Mouse (Mus musculus): ENCODE measurements around the gene Ctsz. TPM values are rescaled to one million over a fixed set of nuclear protein-coding genes. Genes with fewer than 3 reads are reported as not detected.

Ctsz gene
- polyA plus RNA-seq, 1 experiment from 2014 or later = 102 TPM

DNA sequence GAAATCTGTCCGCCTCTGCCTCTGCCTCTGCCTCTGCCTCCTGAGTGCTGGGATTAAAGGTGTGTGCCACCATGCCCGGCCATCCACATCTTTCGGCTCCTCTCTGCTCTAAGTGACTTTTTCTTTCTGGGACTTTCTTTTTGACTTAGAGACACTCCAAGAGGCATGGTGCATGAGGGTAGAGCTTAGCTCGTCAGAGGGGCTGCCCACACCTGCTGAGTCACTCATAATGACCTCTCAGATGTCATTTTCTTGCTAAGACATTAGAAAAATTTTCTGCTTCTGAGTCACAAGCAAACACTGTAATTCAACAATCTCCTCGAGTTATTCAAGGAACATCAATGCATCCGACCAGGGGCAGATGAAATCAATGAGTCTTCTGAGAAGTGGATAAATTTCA, 6.2 kb upstream of the Ctsz start:
- peak; percentile 57 for DNase-seq (ENCODE audit: low spot score, missing footprints)
- ATAC-seq (ENCODE audit: low FRiP score) = no peak
- H3K9ac ChIP-seq (ENCODE audit: low read length) = no peak overlapping the region
- H3K27me3 ChIP-seq (ENCODE audit: control insufficient read depth, insufficient read depth, low read length) = no peaks in the 10 kb centered on the region
- H3K27ac ChIP-seq (ENCODE audit: low read depth, low read length) = no peak overlapping the region
- no peaks in the 10 kb centered on the region for H3K36me3 ChIP-seq (ENCODE audit: control insufficient read depth, insufficient read depth, low read length)
- H3K4me1 ChIP-seq (ENCODE audit: control insufficient read depth, insufficient read depth, low read length) = peaks cover 3% of the 10 kb centered on the region; the same call in 1 of the 2 replicates
- H3K4me3 ChIP-seq (ENCODE audit: low read depth, low read length) = no peak overlapping the region
- H3K9me3 ChIP-seq (ENCODE audit: control insufficient read depth, low read length) = no peaks in the 10 kb centered on the region
- H3K4me2 ChIP-seq = no peak overlapping the region
- WGBS = 83% methylated on average over 6 of the region's 6 CpGs

DNA sequence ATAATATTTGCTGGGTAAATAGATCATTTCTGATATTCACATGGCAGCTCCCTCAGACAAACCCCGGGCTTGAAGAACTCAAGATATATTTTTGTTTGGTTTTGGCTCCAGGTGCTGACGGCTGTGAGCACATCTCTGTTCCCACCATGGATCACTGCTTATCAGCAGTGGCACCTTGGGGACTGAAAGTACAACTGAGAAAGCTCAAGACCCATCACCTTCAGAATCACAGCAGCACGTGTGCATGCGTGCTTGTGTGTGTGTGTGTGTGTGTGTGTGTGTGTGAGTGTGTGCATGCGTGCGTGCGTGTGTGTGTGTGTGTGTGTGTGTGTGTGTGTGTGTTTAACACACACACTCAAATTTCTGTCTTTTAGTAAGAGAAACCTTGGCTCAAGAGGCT, 5.5 kb upstream of the Ctsz start:
- H3K4me2 ChIP-seq = no peak overlapping the region
- H3K9ac ChIP-seq (ENCODE audit: low read length) = no peak overlapping the region
- no peaks in the 10 kb centered on the region for H3K9me3 ChIP-seq (ENCODE audit: control insufficient read depth, low read length)
- no peaks in the 10 kb centered on the region for H3K36me3 ChIP-seq (ENCODE audit: control insufficient read depth, insufficient read depth, low read length)
- H3K4me3 ChIP-seq (ENCODE audit: low read depth, low read length) = no peak overlapping the region
- DNase-seq (ENCODE audit: low spot score, missing footprints) (peak; percentile 26), ATAC-seq (ENCODE audit: low FRiP score) (no peak)
- no peaks in the 10 kb centered on the region for H3K27me3 ChIP-seq (ENCODE audit: control insufficient read depth, insufficient read depth, low read length)
- no peak overlapping the region for H3K27ac ChIP-seq (ENCODE audit: low read depth, low read length)
- peaks cover 3% of the 10 kb centered on the region; the same call in 1 of the 2 replicates for H3K4me1 ChIP-seq (ENCODE audit: control insufficient read depth, insufficient read depth, low read length)
- WGBS = 85% methylated on average over 6 of the region's 7 CpGs

DNA sequence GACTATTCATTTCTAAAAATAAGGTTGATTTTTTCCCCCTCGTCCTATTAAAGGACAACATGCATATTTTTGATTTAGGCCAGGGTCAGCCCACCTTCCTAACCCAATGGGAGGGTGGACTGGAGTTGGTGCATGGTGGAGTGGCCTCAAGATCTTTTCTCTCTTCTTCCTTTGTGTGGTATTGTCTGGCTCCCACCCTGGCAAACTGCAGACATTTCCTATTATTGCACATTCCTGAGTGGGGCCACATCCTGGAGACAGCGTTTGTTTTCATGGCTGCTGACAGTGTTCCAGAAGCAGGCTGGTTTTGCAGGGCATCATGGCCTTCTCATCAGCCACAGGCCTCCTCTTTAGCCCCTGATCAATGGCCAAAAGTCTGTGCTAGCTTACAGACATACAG, 4.2 kb upstream of the Ctsz start:
- Histone ChIP-seq H3K4me2 (no peak overlapping the region), H3K9me3 (ENCODE audit: control insufficient read depth, low read length) (no peaks in the 10 kb centered on the region), H3K4me1 (ENCODE audit: control insufficient read depth, insufficient read depth, low read length) (peaks cover 16% of the 10 kb centered on the region; the same call in 1 of the 2 replicates), H3K36me3 (ENCODE audit: control insufficient read depth, insufficient read depth, low read length) (no peaks in the 10 kb centered on the region), H3K27ac (ENCODE audit: low read depth, low read length) (no peak overlapping the region), H3K27me3 (ENCODE audit: control insufficient read depth, insufficient read depth, low read length) (no peaks in the 10 kb centered on the region), H3K4me3 (ENCODE audit: low read depth, low read length) (no peak overlapping the region), H3K9ac (ENCODE audit: low read length) (no peak overlapping the region)
- DNase-seq (ENCODE audit: low spot score, missing footprints) (no peak), ATAC-seq (ENCODE audit: low FRiP score) (no peak)
- 72% methylated on average over 2 of the region's 2 CpGs for WGBS

DNA sequence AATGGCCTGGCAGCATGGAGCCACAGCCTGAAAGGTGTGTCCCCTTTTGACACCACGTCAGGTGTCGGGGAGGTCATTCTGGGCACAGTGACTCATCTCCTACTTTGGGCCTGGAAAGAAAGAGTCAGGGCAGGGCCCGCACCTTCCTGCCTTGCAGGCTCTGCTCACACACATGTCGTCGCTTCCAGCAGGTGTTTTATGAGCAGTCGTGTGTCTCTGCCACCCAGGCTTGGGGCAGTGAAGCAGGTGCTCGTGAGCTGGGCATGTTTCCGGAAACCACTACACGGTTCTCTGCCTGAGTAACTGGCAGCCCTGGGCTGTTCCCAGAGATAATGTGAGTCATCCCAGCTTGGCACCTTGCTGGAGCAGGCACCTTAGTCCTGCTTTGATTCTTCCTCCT, 3.6 kb upstream of the Ctsz start:
- WGBS = 89% methylated on average over 9 of the region's 9 CpGs
- no peak for ATAC-seq (ENCODE audit: low FRiP score)
- Histone ChIP-seq H3K4me3 (ENCODE audit: low read depth, low read length) (no peak overlapping the region), H3K27ac (ENCODE audit: low read depth, low read length) (no peak overlapping the region), H3K4me2 (no peak overlapping the region), H3K9ac (ENCODE audit: low read length) (no peak overlapping the region), H3K4me1 (ENCODE audit: control insufficient read depth, insufficient read depth, low read length) (peaks cover 19% of the 10 kb centered on the region; the same call in 1 of the 2 replicates), H3K27me3 (ENCODE audit: control insufficient read depth, insufficient read depth, low read length) (no peaks in the 10 kb centered on the region), H3K36me3 (ENCODE audit: control insufficient read depth, insufficient read depth, low read length) (no peaks in the 10 kb centered on the region), H3K9me3 (ENCODE audit: control insufficient read depth, low read length) (no peaks in the 10 kb centered on the region)
- DNase-seq (ENCODE audit: low spot score, missing footprints) = peak; percentile 17

DNA sequence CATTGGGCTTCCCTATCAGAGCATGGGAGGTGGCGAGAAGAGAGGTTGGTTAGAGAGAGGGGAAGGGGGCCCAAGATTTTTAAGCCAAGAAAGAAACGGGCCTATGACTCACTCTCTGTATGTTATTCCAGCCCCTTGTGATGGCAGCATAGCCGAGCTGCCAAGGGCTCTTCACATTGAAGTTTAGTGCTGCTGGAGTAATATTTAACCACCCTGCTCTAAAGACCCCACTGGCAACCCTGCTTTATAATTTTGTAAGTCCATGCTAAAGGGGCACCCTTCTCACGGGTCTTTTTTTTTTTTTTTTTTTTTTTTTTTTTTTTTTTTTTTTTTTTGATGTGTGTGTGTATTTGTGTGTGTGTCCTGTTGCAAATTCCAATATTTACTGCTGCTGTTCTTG, 3.1 kb upstream of the Ctsz start:
- Histone ChIP-seq H3K4me1 (ENCODE audit: control insufficient read depth, insufficient read depth, low read length) (peaks cover 19% of the 10 kb centered on the region; the same call in 1 of the 2 replicates), H3K36me3 (ENCODE audit: control insufficient read depth, insufficient read depth, low read length) (no peaks in the 10 kb centered on the region), H3K27ac (ENCODE audit: low read depth, low read length) (no peak overlapping the region), H3K4me2 (no peak overlapping the region), H3K9me3 (ENCODE audit: control insufficient read depth, low read length) (no peaks in the 10 kb centered on the region), H3K4me3 (ENCODE audit: low read depth, low read length) (no peak overlapping the region), H3K9ac (ENCODE audit: low read length) (no peak overlapping the region), H3K27me3 (ENCODE audit: control insufficient read depth, insufficient read depth, low read length) (no peaks in the 10 kb centered on the region)
- WGBS = 90% methylated on average over 4 of the region's 4 CpGs
- ATAC-seq (ENCODE audit: low FRiP score) (no peak), DNase-seq (ENCODE audit: low spot score, missing footprints) (peak; percentile 81)

DNA sequence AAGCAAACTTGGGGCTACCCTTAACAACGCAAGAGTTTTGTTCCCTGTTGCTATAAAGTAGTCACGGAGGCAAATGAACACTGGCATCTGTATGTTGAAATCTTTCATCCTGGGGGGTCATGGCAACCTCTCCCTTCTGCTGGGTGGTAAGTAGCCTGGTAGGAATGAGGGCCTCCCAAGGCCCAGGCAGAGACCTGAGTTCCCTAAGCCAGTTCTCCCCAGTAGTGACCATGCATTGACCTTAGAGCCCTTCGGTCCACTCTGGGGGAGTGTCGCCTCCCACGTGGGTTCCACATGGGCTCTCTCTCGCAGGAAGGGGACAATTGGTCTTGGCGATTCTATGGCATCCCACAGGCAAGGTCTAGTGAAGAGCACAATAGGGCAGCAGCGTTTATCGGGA, 1.1 kb upstream of the Ctsz start:
- Histone ChIP-seq H3K27ac (ENCODE audit: low read depth, low read length) (no peak overlapping the region), H3K27me3 (ENCODE audit: control insufficient read depth, insufficient read depth, low read length) (no peaks in the 10 kb centered on the region), H3K9ac (ENCODE audit: low read length) (no peak overlapping the region), H3K4me1 (ENCODE audit: control insufficient read depth, insufficient read depth, low read length) (peaks cover 16% of the 10 kb centered on the region; the same call in 1 of the 2 replicates), H3K36me3 (ENCODE audit: control insufficient read depth, insufficient read depth, low read length) (no peaks in the 10 kb centered on the region), H3K9me3 (ENCODE audit: control insufficient read depth, low read length) (no peaks in the 10 kb centered on the region), H3K4me3 (ENCODE audit: low read depth, low read length) (no peak overlapping the region), H3K4me2 (no peak overlapping the region)
- 77% methylated on average over 9 of the region's 9 CpGs for WGBS
- no peak for ATAC-seq (ENCODE audit: low FRiP score)
- no peak for DNase-seq (ENCODE audit: low spot score, missing footprints)

DNA sequence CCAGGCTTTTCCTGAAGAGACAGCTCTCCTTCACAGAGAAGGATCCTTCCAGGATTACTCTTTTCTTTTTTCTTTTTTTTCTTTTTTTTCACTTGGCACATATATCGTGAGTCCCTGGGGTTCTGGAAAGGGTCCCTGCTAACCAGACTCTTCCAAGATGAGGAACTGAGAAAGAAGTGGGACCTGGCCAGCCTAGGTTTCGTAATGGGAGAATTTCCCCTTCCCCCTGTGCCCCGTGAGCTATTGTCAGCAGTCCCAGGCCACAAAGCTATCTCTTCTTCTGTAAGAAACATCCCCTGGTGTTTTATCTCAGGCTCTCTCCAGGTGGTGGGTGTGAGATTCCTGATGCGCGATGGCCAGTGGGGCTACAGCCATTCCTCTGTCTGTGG, 605 bp upstream of the Ctsz start:
- no peaks in the 10 kb centered on the region for H3K36me3 ChIP-seq (ENCODE audit: control insufficient read depth, insufficient read depth, low read length)
- ATAC-seq (ENCODE audit: low FRiP score) = no peak
- no peak overlapping the region; the same call in 1 of the 2 replicates for H3K9ac ChIP-seq (ENCODE audit: low read length)
- H3K9me3 ChIP-seq (ENCODE audit: control insufficient read depth, low read length) = no peaks in the 10 kb centered on the region
- peak; percentile 81 for DNase-seq (ENCODE audit: low spot score, missing footprints)
- H3K4me2 ChIP-seq = peak overlapping the region; percentile 68
- H3K27ac ChIP-seq (ENCODE audit: low read depth, low read length) = no peak overlapping the region
- 46% methylated on average over 5 of the region's 5 CpGs for WGBS
- 0 out of 2 replicates have a peak overlapping the region, but pooled peaks have one; percentile 51 for H3K4me3 ChIP-seq (ENCODE audit: low read depth, low read length)
- peaks cover 16% of the 10 kb centered on the region; the same call in 1 of the 2 replicates for H3K4me1 ChIP-seq (ENCODE audit: control insufficient read depth, insufficient read depth, low read length)
- H3K27me3 ChIP-seq (ENCODE audit: control insufficient read depth, insufficient read depth, low read length) = no peaks in the 10 kb centered on the region

DNA sequence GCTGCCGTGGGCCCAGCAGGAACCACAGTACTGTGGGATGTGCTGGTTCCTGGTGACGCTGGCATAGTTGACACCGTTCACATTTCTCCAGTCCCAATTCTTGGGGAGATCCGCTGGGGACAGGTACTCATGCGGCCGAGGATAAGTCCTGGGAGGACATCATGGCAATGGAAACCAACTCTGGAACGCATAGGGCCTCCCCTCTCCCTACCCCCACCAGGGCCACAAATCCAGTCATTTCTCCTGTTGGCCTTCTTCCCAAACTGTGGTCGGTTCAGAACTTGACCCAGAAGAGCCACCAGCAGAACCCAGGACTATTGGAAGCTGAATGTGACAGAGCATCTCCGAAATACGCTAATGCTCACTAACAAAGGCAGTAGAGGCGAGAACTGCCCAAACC, 658 bp downstream of the Ctsz start:
- Histone ChIP-seq H3K27me3 (ENCODE audit: control insufficient read depth, insufficient read depth, low read length) (no peaks in the 10 kb centered on the region), H3K9ac (ENCODE audit: low read length) (peak overlapping the region; percentile 66), H3K4me2 (peak overlapping the region; percentile 68), H3K36me3 (ENCODE audit: control insufficient read depth, insufficient read depth, low read length) (no peaks in the 10 kb centered on the region), H3K4me1 (ENCODE audit: control insufficient read depth, insufficient read depth, low read length) (peaks cover 16% of the 10 kb centered on the region; the same call in 1 of the 2 replicates), H3K4me3 (ENCODE audit: low read depth, low read length) (peak overlapping the region; percentile 51), H3K27ac (ENCODE audit: low read depth, low read length) (peak overlapping the region; percentile 21; the same call in 1 of the 2 replicates), H3K9me3 (ENCODE audit: control insufficient read depth, low read length) (no peaks in the 10 kb centered on the region)
- WGBS = 65% methylated on average over 11 of the region's 11 CpGs
- ATAC-seq (ENCODE audit: low FRiP score) (peak; percentile 12), DNase-seq (ENCODE audit: low spot score, missing footprints) (no peak)

DNA sequence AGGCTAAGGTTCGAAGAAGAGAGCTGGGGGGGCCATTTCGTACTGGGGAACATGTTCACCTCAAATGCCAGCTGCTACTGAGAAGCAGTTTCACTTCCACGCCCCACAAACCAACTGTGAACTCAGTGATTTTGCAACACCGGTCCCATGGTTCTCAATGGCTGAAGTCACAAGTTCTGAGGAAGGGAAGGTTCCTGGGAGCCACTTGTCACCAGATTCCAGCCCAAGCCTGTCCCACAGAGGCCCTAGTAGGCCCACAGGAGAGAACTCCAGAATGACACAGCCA, 1.2 kb downstream of the Ctsz start:
- Histone ChIP-seq H3K27ac (ENCODE audit: low read depth, low read length) (no peak overlapping the region), H3K9ac (ENCODE audit: low read length) (peak overlapping the region; percentile 66), H3K27me3 (ENCODE audit: control insufficient read depth, insufficient read depth, low read length) (no peaks in the 10 kb centered on the region), H3K4me1 (ENCODE audit: control insufficient read depth, insufficient read depth, low read length) (peaks cover 16% of the 10 kb centered on the region; the same call in 1 of the 2 replicates), H3K9me3 (ENCODE audit: control insufficient read depth, low read length) (no peaks in the 10 kb centered on the region), H3K36me3 (ENCODE audit: control insufficient read depth, insufficient read depth, low read length) (no peaks in the 10 kb centered on the region), H3K4me2 (peak overlapping the region; percentile 68), H3K4me3 (ENCODE audit: low read depth, low read length) (no peak overlapping the region)
- DNase-seq (ENCODE audit: low spot score, missing footprints) (no peak), ATAC-seq (ENCODE audit: low FRiP score) (no peak)
- 92% methylated on average over 4 of the region's 4 CpGs for WGBS
